Mouse (Mus musculus) liver, adult (tissue): ENCODE measurements around the gene Kat14.

Source experiments
- GATA4 ChIP-seq: IDR thresholded peaks from 2 replicates; pipeline ENCODE4 v1.6.1; 2014; ENCODE audit warnings: mild to moderate bottlenecking, low read length; ENCODE audit not compliant: insufficient replicate concordance

The Kat14 gene

GRCm38 (mm10) chr2:144429171-144429570 is 60.4 kb downstream of the Kat14 start:
- TF ChIP-seq GATA4 = no peak

GRCm38 (mm10) chr2:144431286-144431825 is 62.6 kb downstream of the Kat14 start:
- no peak for TF ChIP-seq GATA4

GRCm38 (mm10) chr2:144435679-144436078 is 66.9 kb downstream of the Kat14 start:
- TF ChIP-seq GATA4 = no peak

GRCm38 (mm10) chr2:144438424-144438823 is 69.6 kb downstream of the Kat14 start:
- TF ChIP-seq GATA4 = no peak

- TF ChIP-seq GATA4 = no peak
These were observed 70.5 kb downstream of the Kat14 start for GRCm38 (mm10) chr2:144439191-144439700.

GRCm38 (mm10) chr2:144441386-144441915 is 72.7 kb downstream of the Kat14 start:
- TF ChIP-seq GATA4 = no peak

- no peak for TF ChIP-seq GATA4
These were observed 77.7 kb downstream of the Kat14 start for GRCm38 (mm10) chr2:144446360-144446999.

- no peak for TF ChIP-seq GATA4
These were observed 81.6 kb downstream of the Kat14 start for GRCm38 (mm10) chr2:144450378-144450777.

GRCm38 (mm10) chr2:144452364-144453008 is 83.7 kb downstream of the Kat14 start:
- no peak for TF ChIP-seq GATA4
